Mouse (Mus musculus): ENCODE data around the gene Rps6kl1.

Gene Rps6kl1

DNA sequence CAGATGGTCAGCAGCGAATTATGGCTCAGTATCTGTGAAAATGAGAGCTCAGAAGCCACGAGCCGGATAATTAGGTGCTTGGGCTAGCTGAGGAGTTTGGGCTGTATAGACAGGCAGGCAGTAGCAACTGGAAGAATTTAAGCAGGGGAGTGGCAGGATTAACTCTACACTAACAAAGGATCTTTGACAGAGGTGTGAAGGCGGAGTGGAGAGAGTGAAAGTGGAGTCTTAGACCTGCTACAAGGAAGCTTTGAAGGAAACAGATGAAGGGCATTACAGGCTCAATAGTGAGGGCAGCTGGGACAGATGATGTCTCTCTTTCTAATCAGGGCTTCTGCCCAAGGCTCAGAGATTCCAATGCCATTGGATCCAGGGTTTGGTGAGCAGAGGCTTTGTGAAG lies 41.6 kb downstream of the Rps6kl1 start:
- no peak for DNase-seq (ENCODE audit: low spot score in 2 of 2)

DNA sequence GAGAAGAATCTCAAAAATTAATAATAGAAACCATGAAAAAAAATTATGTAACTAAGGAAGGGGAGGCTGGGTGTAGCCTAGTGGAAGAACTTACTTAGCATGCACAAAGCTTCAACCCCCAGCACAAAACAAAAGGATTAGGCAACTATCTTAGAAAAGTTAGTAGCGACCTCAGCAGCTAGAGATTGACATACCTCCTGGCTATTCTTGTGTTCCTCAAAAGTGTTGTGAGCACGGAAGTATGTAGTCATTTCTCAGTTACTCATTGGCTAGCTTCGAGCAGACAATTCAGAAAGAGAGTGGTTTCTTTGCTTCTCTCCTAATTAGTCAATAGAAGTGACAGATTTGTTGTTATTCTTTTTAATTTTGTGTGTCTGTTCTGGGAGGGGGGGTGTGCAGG lies 42.4 kb downstream of the Rps6kl1 start:
- DNase-seq (ENCODE audit: low spot score in 2 of 2): no peak

DNA sequence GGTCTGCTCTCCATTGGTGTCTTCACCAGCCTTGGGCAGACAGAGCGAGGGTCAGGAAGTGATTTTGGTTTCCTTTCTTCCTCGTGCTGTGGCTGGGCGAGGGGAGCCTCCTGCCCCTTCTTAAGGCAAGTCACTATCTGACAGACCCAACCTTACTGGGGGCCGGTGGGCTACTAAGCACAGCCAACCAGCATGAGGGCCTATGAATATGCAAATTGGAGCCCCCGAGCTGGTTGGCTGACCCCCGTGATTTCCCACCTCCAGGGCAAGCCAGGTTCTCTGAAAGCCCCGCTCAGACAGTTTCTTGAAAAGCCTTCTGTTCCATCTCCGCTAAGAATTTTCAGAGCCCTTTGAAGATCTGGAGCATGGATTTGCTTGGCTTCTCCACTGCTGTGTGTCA lies 44.8 kb downstream of the Rps6kl1 start:
- DNase-seq (ENCODE audit: low spot score in 2 of 2): no peak

DNA sequence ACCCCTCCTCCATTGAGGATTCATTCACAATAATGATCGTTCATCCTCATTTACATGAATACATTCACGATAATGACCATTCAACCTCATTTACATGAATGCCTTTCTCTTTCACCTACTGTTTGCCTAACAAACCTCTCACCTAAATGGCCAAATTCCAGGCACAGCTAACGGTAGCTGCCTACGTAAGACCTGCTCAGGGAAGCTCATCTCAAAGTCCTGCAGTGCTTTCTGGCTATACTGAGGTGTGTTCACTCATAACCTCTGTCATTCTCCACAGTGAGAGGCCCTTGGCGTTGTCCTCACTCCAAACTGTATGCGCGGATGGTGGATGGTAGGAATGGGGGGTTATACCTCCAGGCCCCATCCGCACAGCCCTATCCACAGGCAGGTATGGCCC lies 46.3 kb downstream of the Rps6kl1 start:
- no peak for DNase-seq (ENCODE audit: low spot score in 2 of 2)

- DNase-seq (ENCODE audit: low spot score in 2 of 2): no peak
These were observed 48.0 kb downstream of the Rps6kl1 start for GRCm38 (mm10) chr12:85103096-85103495.

GRCm38 (mm10) chr12:85101521-85102106 lies 49.5 kb downstream of the Rps6kl1 start:
- DNase-seq (ENCODE audit: low spot score in 2 of 2): no peak

DNA sequence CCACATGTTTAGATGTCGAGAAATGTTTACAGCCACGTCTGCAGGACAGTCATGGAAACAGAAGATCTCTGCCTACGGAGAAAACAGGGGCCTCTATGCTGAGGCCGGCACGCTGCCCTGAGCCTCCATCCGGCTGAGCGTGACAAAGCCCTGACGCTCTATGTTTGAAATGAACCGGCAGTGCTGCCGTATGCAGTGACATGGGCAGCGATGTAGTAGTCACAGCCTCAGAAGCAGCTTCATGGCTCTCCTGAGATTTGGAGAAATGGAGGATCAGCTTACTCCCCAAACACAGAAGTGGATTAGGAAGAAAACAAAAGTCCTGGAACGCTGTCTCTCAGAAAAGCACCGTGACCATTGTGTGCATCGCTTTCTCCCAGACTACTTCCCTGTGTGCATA lies 50.1 kb downstream of the Rps6kl1 start:
- no peak for DNase-seq (ENCODE audit: low spot score in 2 of 2)

GRCm38 (mm10) chr12:85095859-85096258 lies 55.2 kb downstream of the Rps6kl1 start:
- DNase-seq (ENCODE audit: low spot score in 2 of 2): no peak

- no peak for DNase-seq (ENCODE audit: low spot score in 2 of 2)
These were observed 55.9 kb downstream of the Rps6kl1 start for GRCm38 (mm10) chr12:85095146-85095545.

GRCm38 (mm10) chr12:85094706-85095105 lies 56.4 kb downstream of the Rps6kl1 start:
- DNase-seq (ENCODE audit: low spot score in 2 of 2): peak in 1 of 2 experiments; percentile 19

DNA sequence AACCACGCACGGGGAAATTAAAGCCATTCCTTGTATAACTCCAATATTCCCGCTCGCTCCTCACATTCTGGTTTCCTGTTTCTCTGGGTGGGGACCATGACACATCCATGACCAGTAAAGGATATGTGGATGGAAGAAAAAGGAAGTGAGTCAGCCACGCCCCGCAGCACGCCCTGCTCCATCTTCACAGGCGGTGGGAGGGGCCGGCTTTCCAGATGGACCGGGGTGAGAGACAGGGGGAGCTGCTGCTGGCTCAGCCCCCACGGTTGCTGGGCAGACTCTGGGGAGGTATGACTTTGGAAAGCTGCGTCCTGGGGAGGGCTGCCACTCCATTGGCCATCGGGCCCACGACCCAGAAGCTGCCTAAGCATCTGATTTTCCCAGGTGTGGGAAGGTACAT lies 57.1 kb downstream of the Rps6kl1 start:
- peak; percentile 30 to 38 for DNase-seq (ENCODE audit: low spot score in 2 of 2)

- DNase-seq (ENCODE audit: low spot score in 2 of 2): peak; percentile 24 to 44
These were observed 58.9 kb downstream of the Rps6kl1 start for GRCm38 (mm10) chr12:85092214-85092613.

- DNase-seq (ENCODE audit: low spot score in 2 of 2): no peak
These were observed 59.9 kb downstream of the Rps6kl1 start for GRCm38 (mm10) chr12:85091190-85091589.

GRCm38 (mm10) chr12:85087845-85088244 lies 63.2 kb downstream of the Rps6kl1 start:
- DNase-seq (ENCODE audit: low spot score in 2 of 2): no peak

Data from urinary bladder, postnatal 36 days (tissue).